Mouse (Mus musculus) embryonic fibroblast, embryonic 13.5 days (primary cell): ENCODE measurements at regions not wholly inside any gene's neighbourhood (a gene's known extent, or its start where the extent isn't known, plus 50 kb on each side); places are given as distances from the start of the nearest gene placed in this dataset.

Source experiments
- CTCF ChIP-seq: IDR thresholded peaks from 2 replicates; pipeline ENCODE4 v1.5.1; 2011; ENCODE audit warnings: mild to moderate bottlenecking, control low read depth, low read length, moderate library complexity, borderline replicate concordance; ENCODE audit not compliant: insufficient read depth
- POLR2A ChIP-seq: IDR thresholded peaks from 2 replicates; pipeline ENCODE4 v1.6.1; 2011; ENCODE audit warnings: low read depth, mild to moderate bottlenecking, control low read depth, low read length, moderate library complexity

GRCm38 (mm10) chr8:35991936-35992603 lies 226.5 kb downstream of the Gm19410 start:
- TF ChIP-seq CTCF (no peak), POLR2A (no peak)
